Mouse (Mus musculus): ENCODE results near the gene Cst8. TPM values are rescaled to one million over a fixed set of nuclear protein-coding genes. Genes with fewer than 3 reads are reported as not detected.
A peak's percentile ranks its signal among the peaks of the same experiment; 100 is the strongest.
"Not testable (repeated sequence)": the region's sequence is repeated elsewhere in the genome, so short reads cannot be mapped to it uniquely, and the experiment has no call there.

The Cst8 gene
- not detected in 2 replicates for polyA plus RNA-seq (2014; fragmentation: Nextera tagmentation; extraction: Ambion mirVana)

GRCm38 (mm10) chr2:148798485-148798884, at the start of gene Cst8:
Cst8 (plus strand) TSS chr2:148798785.
- Histone ChIP-seq H3K4me2 (ENCODE audit: low read depth, low read length) (no peak within 1 kb of the TSS), H3K9ac (ENCODE audit: low read depth, low read length) (no peak within 1 kb of the TSS), H3K27me3 (replicated peaks; ENCODE audit: control insufficient read depth, insufficient read depth, low read length) (no peaks in the 10 kb centered on the region), H3K36me3 (ENCODE audit: control insufficient read depth, insufficient read depth, low read length) (no peaks in the 10 kb centered on the region), H3K4me3 (ENCODE audit: low read depth, low read length) (no peak within 1 kb of the TSS), H3K9me3 (ENCODE audit: control insufficient read depth, low read length) (no peaks in the 10 kb centered on the region), H3K27ac (replicated peaks; ENCODE audit: low read depth, low read length) (no peak within 1 kb of the TSS), H3K4me1 (ENCODE audit: control insufficient read depth, insufficient read depth, low read length) (no peaks in the 10 kb centered on the region)
- DNase-seq (ENCODE audit: low spot score): no peak
- 84% methylated on average over 1 of the region's 1 CpGs for WGBS
- no peak for ATAC-seq (ENCODE audit: low read depth)

GRCm38 (mm10) chr2:148750058-148750457, 48.5 kb upstream of the Cst8 start, which contains the start of gene Cstl1:
Cstl1 (plus strand) TSS chr2:148750358.
- no peak within 1 kb of the TSS for H3K4me3 ChIP-seq (ENCODE audit: low read depth, low read length)
- WGBS: 75% methylated on average over 1 of the region's 1 CpGs
- no peak within 1 kb of the TSS for H3K9ac ChIP-seq (ENCODE audit: low read depth, low read length)
- no peaks in the 10 kb centered on the region for H3K9me3 ChIP-seq (ENCODE audit: control insufficient read depth, low read length)
- ATAC-seq (ENCODE audit: low read depth): no peak
- H3K4me1 ChIP-seq (ENCODE audit: control insufficient read depth, insufficient read depth, low read length): no peaks in the 10 kb centered on the region
- H3K27ac ChIP-seq (replicated peaks; ENCODE audit: low read depth, low read length): no peak within 1 kb of the TSS
- no peak within 1 kb of the TSS for H3K4me2 ChIP-seq (ENCODE audit: low read depth, low read length)
- H3K27me3 ChIP-seq (replicated peaks; ENCODE audit: control insufficient read depth, insufficient read depth, low read length): no peaks in the 10 kb centered on the region
- no peak for DNase-seq (ENCODE audit: low spot score)
- H3K36me3 ChIP-seq (ENCODE audit: control insufficient read depth, insufficient read depth, low read length): no peaks in the 10 kb centered on the region

GRCm38 (mm10) chr2:148751893-148752813, 46.4 kb upstream of the Cst8 start:
- Histone ChIP-seq H3K27ac (replicated peaks; ENCODE audit: low read depth, low read length) (no peak overlapping the region), H3K4me3 (ENCODE audit: low read depth, low read length) (peak overlapping the region; percentile 27), H3K9ac (ENCODE audit: low read depth, low read length) (0 out of 2 replicates have a peak overlapping the region, but pooled peaks have one; percentile 23), H3K4me2 (ENCODE audit: low read depth, low read length) (peak overlapping the region; percentile 57), H3K4me1 (ENCODE audit: control insufficient read depth, insufficient read depth, low read length) (no peaks in the 10 kb centered on the region), H3K9me3 (ENCODE audit: control insufficient read depth, low read length) (no peaks in the 10 kb centered on the region), H3K27me3 (replicated peaks; ENCODE audit: control insufficient read depth, insufficient read depth, low read length) (no peaks in the 10 kb centered on the region), H3K36me3 (ENCODE audit: control insufficient read depth, insufficient read depth, low read length) (no peaks in the 10 kb centered on the region)
- 18% methylated on average over 15 of the region's 15 CpGs for WGBS
- ATAC-seq (ENCODE audit: low read depth) (peak; percentile 85), DNase-seq (ENCODE audit: low spot score) (peak; percentile 94)

GRCm38 (mm10) chr2:148754310-148754846, 44.2 kb upstream of the Cst8 start:
- no peak for ATAC-seq (ENCODE audit: low read depth)
- Histone ChIP-seq H3K36me3 (ENCODE audit: control insufficient read depth, insufficient read depth, low read length) (no peaks in the 10 kb centered on the region), H3K27me3 (replicated peaks; ENCODE audit: control insufficient read depth, insufficient read depth, low read length) (no peaks in the 10 kb centered on the region), H3K27ac (replicated peaks; ENCODE audit: low read depth, low read length) (no peak overlapping the region), H3K9me3 (ENCODE audit: control insufficient read depth, low read length) (no peaks in the 10 kb centered on the region), H3K4me1 (ENCODE audit: control insufficient read depth, insufficient read depth, low read length) (no peaks in the 10 kb centered on the region), H3K9ac (ENCODE audit: low read depth, low read length) (no peak overlapping the region), H3K4me2 (ENCODE audit: low read depth, low read length) (no peak overlapping the region), H3K4me3 (ENCODE audit: low read depth, low read length) (no peak overlapping the region)
- WGBS: 47% methylated on average over 1 of the region's 1 CpGs
- DNase-seq (ENCODE audit: low spot score): no peak

- Histone ChIP-seq H3K27ac (replicated peaks; ENCODE audit: low read depth, low read length) (no peak overlapping the region), H3K36me3 (ENCODE audit: control insufficient read depth, insufficient read depth, low read length) (no peaks in the 10 kb centered on the region), H3K4me2 (ENCODE audit: low read depth, low read length) (no peak overlapping the region), H3K9ac (ENCODE audit: low read depth, low read length) (no peak overlapping the region), H3K27me3 (replicated peaks; ENCODE audit: control insufficient read depth, insufficient read depth, low read length) (no peaks in the 10 kb centered on the region), H3K4me3 (ENCODE audit: low read depth, low read length) (no peak overlapping the region), H3K9me3 (ENCODE audit: control insufficient read depth, low read length) (no peaks in the 10 kb centered on the region), H3K4me1 (ENCODE audit: control insufficient read depth, insufficient read depth, low read length) (no peaks in the 10 kb centered on the region)
- 88% methylated on average over 1 of the region's 1 CpGs for WGBS
- ATAC-seq (ENCODE audit: low read depth) (no peak), DNase-seq (ENCODE audit: low spot score) (no peak)
Observed at GRCm38 (mm10) chr2:148763648-148764388, 34.8 kb upstream of the Cst8 start.

- 80% methylated on average over 4 of the region's 4 CpGs for WGBS
- not testable (repeated sequence) for H3K9ac ChIP-seq (ENCODE audit: low read depth, low read length); H3K4me3 ChIP-seq (ENCODE audit: low read depth, low read length); H3K9me3 ChIP-seq (ENCODE audit: control insufficient read depth, low read length); H3K4me2 ChIP-seq (ENCODE audit: low read depth, low read length); DNase-seq (ENCODE audit: low spot score); H3K4me1 ChIP-seq (ENCODE audit: control insufficient read depth, insufficient read depth, low read length); H3K27me3 ChIP-seq (replicated peaks; ENCODE audit: control insufficient read depth, insufficient read depth, low read length); H3K36me3 ChIP-seq (ENCODE audit: control insufficient read depth, insufficient read depth, low read length); H3K27ac ChIP-seq (replicated peaks; ENCODE audit: low read depth, low read length); ATAC-seq (ENCODE audit: low read depth)
Observed at GRCm38 (mm10) chr2:148771397-148771796, 27.2 kb upstream of the Cst8 start, which contains the start of gene Cst11. Cst11 (minus strand) TSS chr2:148771497.

GRCm38 (mm10) chr2:148781709-148782108, 16.9 kb upstream of the Cst8 start, which contains the start of gene 8030411F24Rik:
8030411F24Rik (plus strand) TSS chr2:148782009.
- no peaks in the 10 kb centered on the region for H3K4me1 ChIP-seq (ENCODE audit: control insufficient read depth, insufficient read depth, low read length)
- no peaks in the 10 kb centered on the region for H3K9me3 ChIP-seq (ENCODE audit: control insufficient read depth, low read length)
- no peak for ATAC-seq (ENCODE audit: low read depth)
- H3K9ac ChIP-seq (ENCODE audit: low read depth, low read length): no peak within 1 kb of the TSS
- no peak within 1 kb of the TSS for H3K27ac ChIP-seq (replicated peaks; ENCODE audit: low read depth, low read length)
- H3K4me2 ChIP-seq (ENCODE audit: low read depth, low read length): no peak within 1 kb of the TSS
- no peak within 1 kb of the TSS for H3K4me3 ChIP-seq (ENCODE audit: low read depth, low read length)
- 13% methylated on average over 1 of the region's 1 CpGs for WGBS
- H3K27me3 ChIP-seq (replicated peaks; ENCODE audit: control insufficient read depth, insufficient read depth, low read length): no peaks in the 10 kb centered on the region
- DNase-seq (ENCODE audit: low spot score): no peak
- H3K36me3 ChIP-seq (ENCODE audit: control insufficient read depth, insufficient read depth, low read length): no peaks in the 10 kb centered on the region

GRCm38 (mm10) chr2:148789142-148789541, 9.4 kb upstream of the Cst8 start, which contains the start of gene Cst12:
Cst12 (plus strand) TSS chr2:148789361.
- no peaks in the 10 kb centered on the region for H3K4me1 ChIP-seq (ENCODE audit: control insufficient read depth, insufficient read depth, low read length)
- ATAC-seq (ENCODE audit: low read depth) (no peak), DNase-seq (ENCODE audit: low spot score) (no peak)
- H3K4me2 ChIP-seq (ENCODE audit: low read depth, low read length): no peak within 1 kb of the TSS
- H3K36me3 ChIP-seq (ENCODE audit: control insufficient read depth, insufficient read depth, low read length): no peaks in the 10 kb centered on the region
- no peak within 1 kb of the TSS for H3K9ac ChIP-seq (ENCODE audit: low read depth, low read length)
- no peaks in the 10 kb centered on the region for H3K27me3 ChIP-seq (replicated peaks; ENCODE audit: control insufficient read depth, insufficient read depth, low read length)
- no peak within 1 kb of the TSS for H3K4me3 ChIP-seq (ENCODE audit: low read depth, low read length)
- no peak within 1 kb of the TSS for H3K27ac ChIP-seq (replicated peaks; ENCODE audit: low read depth, low read length)
- H3K9me3 ChIP-seq (ENCODE audit: control insufficient read depth, low read length): 0 out of 2 replicates have a peak, but pooled peaks cover 4% of the 10 kb centered on the region
- 90% methylated on average over 6 of the region's 6 CpGs for WGBS
